Mouse (Mus musculus) ES-E14 (cell line): Measurements from ENCODE around the gene Add3.

Experiments
- HCFC1 ChIP-seq: IDR thresholded peaks from 2 replicates; pipeline ENCODE4 v1.6.1; 2012; ENCODE audit warnings: low read length, inconsistent platforms, borderline replicate concordance; ENCODE audit not compliant: insufficient read depth
- MAFK ChIP-seq: IDR thresholded peaks from 2 replicates; pipeline ENCODE4 v1.6.1; 2014; ENCODE audit warnings: mild to moderate bottlenecking, low read depth, low read length, inconsistent platforms; ENCODE audit not compliant: insufficient read depth
- ZC3H11A ChIP-seq: IDR thresholded peaks from 2 replicates; pipeline ENCODE4 v1.6.1; 2012; ENCODE audit warnings: low read depth, mild to moderate bottlenecking, inconsistent platforms, low read length, borderline replicate concordance

DNA sequence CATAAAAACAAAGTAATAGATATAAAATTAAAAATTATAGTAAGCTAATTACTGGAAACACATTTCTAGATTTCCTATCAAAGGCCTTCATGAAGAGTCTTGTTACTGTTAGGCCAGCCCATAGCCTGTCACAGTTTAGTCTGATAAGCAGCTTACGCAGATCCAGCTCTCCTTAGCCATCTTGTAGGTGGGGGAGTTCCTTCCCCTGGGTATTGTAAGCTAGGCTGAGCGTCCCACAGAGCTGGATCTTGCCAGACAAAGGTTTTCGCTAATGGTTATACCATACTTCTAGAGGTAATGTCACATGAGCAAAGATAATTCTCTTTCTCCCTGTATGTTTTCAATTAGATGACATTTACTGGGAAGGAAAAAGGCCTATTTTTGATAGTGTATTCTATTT, 50.0 kb downstream of the Add3 start:
- TF ChIP-seq HCFC1: no peak
- no peak for TF ChIP-seq MAFK
- TF ChIP-seq ZC3H11A: no peak
